Mouse (Mus musculus): ENCODE measurements around the gene Hspe1.

- TF ChIP-seq TAL1 (conservative IDR thresholded peaks at IDR 0.05; ENCODE audit: low read depth, low read length) (no peak), CTCF (IDR thresholded peaks at IDR 0.05; ENCODE audit: low read depth, low read length) (no peak)
Measured at GRCm38 (mm10) chr1:55129716-55130115, 41.8 kb downstream of the Hspe1 start.

Measured in G1E (cell line).